Mouse (Mus musculus) cortical plate, adult 2 months (tissue): Measurements from ENCODE around the gene Cobl.

ENCODE experiments used
- CTCF ChIP-seq: fragments of 200-500 bp; IDR thresholded peaks from 2 replicates; pipeline ENCODE4 v1.5.1; 2011; ENCODE audit warnings: mild to moderate bottlenecking, control low read depth, low read length; ENCODE audit not compliant: insufficient read depth; ENCODE audit errors: extremely low read depth
- POLR2A ChIP-seq: fragments of 200-500 bp; IDR thresholded peaks from 2 replicates; pipeline ENCODE4 v1.6.1; 2011; ENCODE audit warnings: mild to moderate bottlenecking, low read length, control low read depth; ENCODE audit not compliant: insufficient read depth; ENCODE audit errors: extremely low read depth

GRCm38 (mm10) chr11:12198017-12198416, 266.7 kb downstream of the Cobl start:
- TF ChIP-seq CTCF (no peak), POLR2A (no peak)
